Mouse (Mus musculus): ENCODE data around the gene Spata1.

GRCm38 (mm10) chr3:146419534-146419933 is 80.0 kb downstream of the Spata1 start:
- TF ChIP-seq GATA1 (IDR thresholded peaks at IDR 0.05; ENCODE audit: borderline replicate concordance, low read length) (no peak), FLI1 (IDR thresholded peaks at IDR 0.05; ENCODE audit: low read length) (no peak)
